Mouse (Mus musculus) layer of hippocampus, postnatal 25 days (tissue): Measurements from ENCODE around the gene Lcn5. TPM values are rescaled to one million over a fixed set of nuclear protein-coding genes. Genes with fewer than 3 reads are reported as not detected.

Source experiments
- DNase-seq, 2 experiments: peaks; one replicate each; pipeline ENCODE4 v3.0.0; 2022; ENCODE audit warnings: mixed read lengths in 2 of 2, low spot score in 1 of 2; ENCODE audit errors: extremely low spot score in 1 of 2
- total RNA-seq, 2 experiments: library from RNA; stranded (reverse); gene quantifications; 2 replicates each; pipeline ENCODE4 v1.2.3; 2021

Lcn5 gene
- not detected for total RNA-seq

- DNase-seq, result no peak
Observed at GRCm38 (mm10) chr2:25657652-25658051, at the start of gene Lcn5. Gene Lcn5, plus strand, starts transcription at chr2:25657952.

- no peak for DNase-seq
Observed at GRCm38 (mm10) chr2:25608671-25609070, 49.1 kb upstream of the Lcn5 start.

- DNase-seq, result no peak
Observed at GRCm38 (mm10) chr2:25616398-25616797, 41.4 kb upstream of the Lcn5 start.

- DNase-seq, result no peak
Observed at GRCm38 (mm10) chr2:25617578-25617977, 40.2 kb upstream of the Lcn5 start, which contains the start of gene Ccdc183. Gene Ccdc183, minus strand, starts transcription at chr2:25617678.

- DNase-seq, result no peak
Observed at GRCm38 (mm10) chr2:25620386-25620785, 37.4 kb upstream of the Lcn5 start.

- DNase-seq, result no peak
Observed at GRCm38 (mm10) chr2:25620852-25621228, 36.9 kb upstream of the Lcn5 start.

- peak; percentile 58 to 72 for DNase-seq
Observed at GRCm38 (mm10) chr2:25621229-25622200, 36.2 kb upstream of the Lcn5 start, which contains the start of gene Tmem141. Gene Tmem141, minus strand, starts transcription at chr2:25622005.

GRCm38 (mm10) chr2:25625986-25626385, 31.8 kb upstream of the Lcn5 start:
- DNase-seq, result no peak

- DNase-seq, result no peak
Observed at GRCm38 (mm10) chr2:25627811-25628210, 29.9 kb upstream of the Lcn5 start, which contains the start of gene Fcna. Gene Fcna, minus strand, starts transcription at chr2:25628030.

GRCm38 (mm10) chr2:25628738-25629137, 29.0 kb upstream of the Lcn5 start:
- no peak for DNase-seq

GRCm38 (mm10) chr2:25633616-25634015, 24.1 kb upstream of the Lcn5 start:
- DNase-seq, result no peak

- no peak for DNase-seq
Observed at GRCm38 (mm10) chr2:25634046-25634445, 23.7 kb upstream of the Lcn5 start.

- peak in 1 of 2 experiments; percentile 71 for DNase-seq
Observed at GRCm38 (mm10) chr2:25639890-25640289, 17.9 kb upstream of the Lcn5 start.

GRCm38 (mm10) chr2:25652902-25653301, 4.8 kb upstream of the Lcn5 start, which contains the start of gene Lcn8:
Gene Lcn8, plus strand, starts transcription at chr2:25653120.
- no peak for DNase-seq

GRCm38 (mm10) chr2:25654502-25654901, 3.2 kb upstream of the Lcn5 start:
- no peak for DNase-seq

- no peak for DNase-seq
Observed at GRCm38 (mm10) chr2:25656691-25657090, 1.1 kb upstream of the Lcn5 start.

- DNase-seq, result no peak
Observed at GRCm38 (mm10) chr2:25657246-25657645, 506 bp upstream of the Lcn5 start.

GRCm38 (mm10) chr2:25660279-25660678, 2.5 kb downstream of the Lcn5 start:
- DNase-seq, result no peak

GRCm38 (mm10) chr2:25661245-25661970, 3.7 kb downstream of the Lcn5 start:
- no peak for DNase-seq

GRCm38 (mm10) chr2:25663511-25663910, 5.8 kb downstream of the Lcn5 start:
- peak in 1 of 2 experiments; percentile 75 for DNase-seq

- no peak for DNase-seq
Observed at GRCm38 (mm10) chr2:25664125-25664524, 6.4 kb downstream of the Lcn5 start.
